Mouse (Mus musculus) forebrain, postnatal 0 days (tissue): ENCODE data around the gene Rundc1. TPM values are rescaled to one million over a fixed set of nuclear protein-coding genes. Genes with fewer than 3 reads are reported as not detected.

Source experiments
- ATAC-seq: fragments of 200-750 bp; cut with Nextera tagmentation; 2 replicates; pipeline ENCODE4 v1.8.0; 2017; ENCODE audit warnings: mild to moderate bottlenecking, moderate library complexity
- DNase-seq: peaks from one replicate; pipeline ENCODE4 v3.0.0-alpha.2; 2015
- H3K27ac ChIP-seq: fragments of 300-500 bp; sonication (generic); 2 replicates; pipeline ENCODE4 v1.5.1; 2014; ENCODE audit warnings: low read depth, mild to moderate bottlenecking, antibody characterized with exemption, low read length, moderate library complexity, mixed read lengths
- H3K27me3 ChIP-seq: fragments of 300-500 bp; sonication (generic); 2 replicates; pipeline ENCODE4 v1.6.1; 2014; ENCODE audit warnings: mild to moderate bottlenecking, low read length, mixed read lengths; ENCODE audit not compliant: insufficient read depth
- H3K36me3 ChIP-seq: fragments of 300-500 bp; sonication (generic); 2 replicates; pipeline ENCODE4 v1.6.1; 2014; ENCODE audit warnings: mild to moderate bottlenecking, moderate library complexity; ENCODE audit not compliant: insufficient read depth
- H3K4me1 ChIP-seq: fragments of 300-500 bp; sonication (generic); 2 replicates; pipeline ENCODE4 v1.6.1; 2014; ENCODE audit warnings: antibody characterized with exemption; ENCODE audit not compliant: insufficient read depth
- H3K4me2 ChIP-seq: fragments of 300-500 bp; sonication (generic); 2 replicates; pipeline ENCODE4 v1.6.1; 2014; ENCODE audit warnings: low read depth, mild to moderate bottlenecking, moderate library complexity
- H3K4me3 ChIP-seq: fragments of 300-500 bp; sonication (generic); 2 replicates; pipeline ENCODE4 v1.5.1; 2014; ENCODE audit warnings: low read depth, low read length, mixed read lengths
- H3K9ac ChIP-seq: fragments of 300-500 bp; sonication (generic); 2 replicates; pipeline ENCODE4 v1.6.1; 2014; ENCODE audit warnings: mild to moderate bottlenecking
- H3K9me3 ChIP-seq: fragments of 300-500 bp; sonication (generic); 2 replicates; pipeline ENCODE4 v1.6.1; 2016; ENCODE audit warnings: low read length
- CTCF ChIP-seq: sonication (generic); IDR thresholded peaks from 2 replicates; pipeline ENCODE4 v1.5.1; 2016; ENCODE audit warnings: antibody characterized with exemption, control low read depth, low read depth
- WGBS: fragments of 180-500 bp; shearing (Covaris S2); extraction: QIAGEN DNeasy Blood & Tissue Kit; methylation state at CpG from one replicate; pipeline ENCODE4 v1.1.7; 2014; 5-methylcytosine and 5-hydroxymethylcytosine counted together
- polyA plus RNA-seq: library from polyadenylated mRNA; unstranded; fragments of >200 nt; fragmentation: Nextera tagmentation; extraction: Ambion mirVana; gene quantifications from 2 replicates; pipeline ENCODE4 v1.2.1, GENCODE M21; 2015
- total RNA-seq: library from RNA; depleted of rRNA; stranded (reverse); fragments of >200 nt; gene quantifications from 2 replicates; pipeline ENCODE4 v1.2.3, GENCODE M21; 2014

The Rundc1 gene
- total and polyA plus RNA-seq, 2 experiments from 2014 or later = 12.6 to 24.4 TPM

DNA sequence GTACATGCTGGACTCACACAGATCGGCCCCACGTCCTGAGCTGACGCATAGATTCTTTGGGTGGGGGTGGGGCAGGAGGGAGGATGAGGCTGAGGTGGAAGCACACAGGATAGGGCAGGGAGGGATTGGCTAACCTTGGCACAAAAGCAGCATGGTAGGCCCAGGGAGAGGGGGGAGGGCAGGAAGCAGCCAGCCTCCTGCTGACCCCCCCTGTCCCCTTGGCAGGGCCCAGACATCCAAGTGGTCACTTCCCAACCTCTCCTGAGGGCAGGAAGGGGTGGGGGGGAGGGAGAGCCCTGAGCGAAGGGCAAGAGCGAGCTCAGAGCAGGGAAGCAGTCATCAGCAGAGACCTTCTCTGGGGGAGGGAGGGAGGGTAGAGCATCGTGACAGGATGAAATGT, 34.8 kb downstream of the Rundc1 start:
- peaks cover 51% of the 10 kb centered on the region for H3K36me3 ChIP-seq
- TF ChIP-seq CTCF = no peak
- no peaks in the 10 kb centered on the region for H3K9me3 ChIP-seq
- H3K4me2 ChIP-seq = no peak overlapping the region
- H3K9ac ChIP-seq = no peak overlapping the region
- ATAC-seq = no peak
- H3K27ac ChIP-seq = no peak overlapping the region
- H3K27me3 ChIP-seq = no peaks in the 10 kb centered on the region
- H3K4me3 ChIP-seq = no peak overlapping the region
- no peak for DNase-seq
- 46% methylated on average over 6 of the region's 6 CpGs for WGBS
- peaks cover 13% of the 10 kb centered on the region for H3K4me1 ChIP-seq

GRCm38 (mm10) chr11:101460321-101460720, 35.4 kb downstream of the Rundc1 start:
- no peak for ATAC-seq
- Histone ChIP-seq H3K27me3 (no peaks in the 10 kb centered on the region), H3K4me3 (no peak overlapping the region), H3K4me2 (no peak overlapping the region), H3K36me3 (peaks cover 51% of the 10 kb centered on the region), H3K9me3 (no peaks in the 10 kb centered on the region), H3K9ac (no peak overlapping the region), H3K4me1 (peaks cover 14% of the 10 kb centered on the region), H3K27ac (no peak overlapping the region)
- TF ChIP-seq CTCF = no peak
- DNase-seq = no peak
- 87% methylated on average over 15 of the region's 15 CpGs for WGBS

- 76% methylated on average over 14 of the region's 14 CpGs for WGBS
- no peaks in the 10 kb centered on the region for H3K27me3 ChIP-seq
- no peak overlapping the region for H3K4me3 ChIP-seq
- no peaks in the 10 kb centered on the region for H3K9me3 ChIP-seq
- ATAC-seq = no peak
- peaks cover 14% of the 10 kb centered on the region for H3K4me1 ChIP-seq
- no peak for TF ChIP-seq CTCF
- H3K9ac ChIP-seq = no peak overlapping the region
- peaks cover 47% of the 10 kb centered on the region for H3K36me3 ChIP-seq
- no peak overlapping the region for H3K4me2 ChIP-seq
- no peak overlapping the region for H3K27ac ChIP-seq
- no peak for DNase-seq
Observed at GRCm38 (mm10) chr11:101462141-101462540, 37.3 kb downstream of the Rundc1 start.

GRCm38 (mm10) chr11:101462583-101463440, 37.9 kb downstream of the Rundc1 start:
- 36% methylated on average over 13 of the region's 13 CpGs for WGBS
- no peak overlapping the region for H3K9ac ChIP-seq
- H3K27me3 ChIP-seq = no peaks in the 10 kb centered on the region
- H3K4me2 ChIP-seq = peak overlapping the region; percentile 85
- peaks cover 43% of the 10 kb centered on the region for H3K36me3 ChIP-seq
- no peak for TF ChIP-seq CTCF
- H3K9me3 ChIP-seq = no peaks in the 10 kb centered on the region
- no peak overlapping the region for H3K27ac ChIP-seq
- DNase-seq = no peak
- H3K4me1 ChIP-seq = peaks cover 14% of the 10 kb centered on the region
- no peak overlapping the region for H3K4me3 ChIP-seq
- ATAC-seq = no peak; the same call in 1 of the 2 replicates

DNA sequence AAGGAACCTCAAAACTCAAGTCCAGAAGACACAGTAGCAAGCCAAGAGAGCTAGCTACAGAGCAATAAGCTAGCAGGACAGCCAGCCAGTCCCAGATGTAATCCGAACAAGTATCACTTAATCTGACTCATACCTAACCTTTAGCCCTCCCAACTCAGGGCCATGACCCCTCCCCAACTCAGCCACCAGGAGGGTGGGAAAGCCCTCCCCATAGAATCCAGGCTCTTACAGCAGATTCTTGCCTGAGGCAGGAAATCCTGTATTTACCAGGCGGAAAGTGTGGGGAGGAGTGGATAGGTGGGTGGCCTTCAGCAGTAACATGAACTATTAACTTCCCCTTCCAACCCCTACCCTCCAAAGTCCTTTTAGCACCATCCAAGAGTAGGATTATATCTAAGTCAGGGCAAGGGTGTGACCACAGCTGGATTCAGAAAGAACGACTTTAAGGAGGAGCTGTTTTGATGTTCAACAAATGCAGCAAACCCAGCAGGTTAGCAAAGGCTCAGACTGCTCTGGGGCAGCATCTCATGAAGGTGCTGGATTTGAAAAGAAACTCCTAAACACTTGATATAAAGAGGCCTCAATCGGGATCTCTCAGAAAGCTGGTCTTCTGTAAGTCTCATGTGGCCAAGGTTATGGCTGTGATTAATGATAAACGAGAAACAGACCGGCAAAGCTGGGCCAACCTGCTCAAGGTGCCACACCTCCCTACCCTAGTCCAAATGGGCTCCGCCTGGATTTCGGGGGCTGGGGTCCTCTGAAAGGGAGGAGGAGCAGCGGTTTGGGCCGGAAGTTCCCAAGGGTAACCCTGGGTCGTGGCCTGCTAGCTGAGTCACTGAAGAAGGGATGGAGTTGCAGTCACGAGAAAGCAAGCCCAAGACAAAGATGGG, 39.6 kb downstream of the Rundc1 start, which contains the start of gene Rnd2:
Gene Rnd2, plus strand, starts transcription at position 789 of the 890 bp plus-strand sequence.
- peaks cover 14% of the 10 kb centered on the region for H3K4me1 ChIP-seq
- peak within 1 kb of the TSS; percentile 70 for H3K9ac ChIP-seq
- H3K4me2 ChIP-seq = peak within 1 kb of the TSS; percentile 85
- no peaks in the 10 kb centered on the region for H3K9me3 ChIP-seq
- peak within 1 kb of the TSS; percentile 78 for H3K4me3 ChIP-seq
- TF ChIP-seq CTCF = no peak
- no peak for ATAC-seq
- peak within 1 kb of the TSS; percentile 78 for H3K27ac ChIP-seq
- 17% methylated on average over 12 of the region's 12 CpGs for WGBS
- DNase-seq = no peak
- H3K27me3 ChIP-seq = no peaks in the 10 kb centered on the region
- peaks cover 30% of the 10 kb centered on the region for H3K36me3 ChIP-seq

DNA sequence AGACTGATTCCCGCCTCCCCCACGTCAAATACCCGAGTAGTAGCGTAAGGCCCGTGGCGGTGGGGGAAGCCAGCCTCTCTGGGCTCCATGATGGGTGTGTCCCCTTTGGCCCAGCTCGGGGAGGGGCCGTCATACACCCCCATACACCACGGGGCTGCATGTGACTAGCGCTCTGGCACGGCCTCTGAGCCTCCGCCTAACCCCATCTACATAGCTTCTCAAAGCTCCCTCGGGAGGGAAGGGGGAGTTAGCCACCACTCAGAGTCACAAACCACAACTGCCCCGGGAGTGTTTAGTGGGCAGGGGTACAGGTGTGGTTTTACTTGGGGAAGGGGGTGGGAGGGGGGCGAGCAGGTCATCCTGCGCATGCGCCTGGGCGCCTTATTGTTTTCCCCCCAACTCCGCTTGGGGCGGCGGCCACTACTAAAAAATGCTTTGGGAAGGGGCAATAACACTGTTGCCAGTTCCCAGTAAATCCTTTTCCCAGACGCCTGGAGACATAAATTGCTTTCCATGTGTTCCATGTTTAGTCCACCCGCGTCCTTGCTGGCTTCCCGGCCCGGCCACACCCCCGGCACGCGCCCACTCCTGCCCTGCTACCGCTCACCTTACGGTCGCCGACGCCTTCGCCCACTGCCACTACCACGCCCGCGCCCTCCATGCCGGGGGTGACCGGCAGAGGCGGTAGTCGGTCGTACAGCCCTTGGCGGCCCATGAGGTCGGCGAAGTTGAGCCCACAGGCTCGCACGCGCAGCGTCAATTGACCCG, 40.4 kb downstream of the Rundc1 start:
- Histone ChIP-seq H3K9me3 (no peaks in the 10 kb centered on the region), H3K4me3 (peak overlapping the region; percentile 78), H3K9ac (peak overlapping the region; percentile 70), H3K36me3 (peaks cover 22% of the 10 kb centered on the region), H3K4me1 (peaks cover 14% of the 10 kb centered on the region), H3K27ac (peak overlapping the region; percentile 78), H3K27me3 (no peaks in the 10 kb centered on the region), H3K4me2 (peak overlapping the region; percentile 85)
- ATAC-seq = peak; percentile 61
- peak; percentile 82 for DNase-seq
- WGBS = 3% methylated on average over 51 of the region's 51 CpGs
- peak; percentile 50 for TF ChIP-seq CTCF
